Mouse (Mus musculus) thymus, adult 2 months (tissue): ENCODE results near the gene Sec31a. TPM values are rescaled to one million over a fixed set of nuclear protein-coding genes. Genes with fewer than 3 reads are reported as not detected.

Experiments
- DNase-seq: peaks from one replicate; pipeline ENCODE4 v3.0.0; 2021
- H3K27ac ChIP-seq: fragments of 200-500 bp; 2 replicates; pipeline ENCODE4 v1.5.1; 2012; ENCODE audit warnings: low read length, control low read depth; ENCODE audit not compliant: control insufficient read depth, insufficient read depth
- H3K27me3 ChIP-seq: fragments of 200-500 bp; 2 replicates; pipeline ENCODE4 v1.6.1; 2012; ENCODE audit warnings: mild to moderate bottlenecking, low read length, moderate library complexity, mixed read lengths; ENCODE audit not compliant: control insufficient read depth, insufficient read depth
- H3K36me3 ChIP-seq: fragments of 200-500 bp; 2 replicates; pipeline ENCODE4 v1.6.1; 2012; ENCODE audit warnings: mild to moderate bottlenecking, low read length, moderate library complexity; ENCODE audit not compliant: control insufficient read depth, insufficient read depth
- H3K4me1 ChIP-seq: fragments of 200-500 bp; replicated peaks from 2 replicates; pipeline ENCODE4 v1.6.1; 2012; ENCODE audit warnings: low read length; ENCODE audit not compliant: control insufficient read depth, insufficient read depth
- H3K4me3 ChIP-seq: fragments of 200-500 bp; 2 replicates; pipeline ENCODE4 v1.5.1; 2012; ENCODE audit warnings: mild to moderate bottlenecking, low read length, control low read depth, moderate library complexity; ENCODE audit not compliant: control insufficient read depth, insufficient read depth
- CTCF ChIP-seq: fragments of 200-500 bp; IDR thresholded peaks from 2 replicates; pipeline ENCODE4 v1.5.1; 2012; ENCODE audit warnings: mild to moderate bottlenecking, control low read depth, low read length, moderate library complexity, borderline replicate concordance; ENCODE audit not compliant: control insufficient read depth, poor library complexity, insufficient read depth; ENCODE audit errors: extremely low read depth
- POLR2A ChIP-seq: fragments of 200-500 bp; IDR thresholded peaks from 2 replicates; pipeline ENCODE4 v1.6.1; 2012; ENCODE audit warnings: mild to moderate bottlenecking, low read length, control low read depth, moderate library complexity; ENCODE audit not compliant: control insufficient read depth, poor library complexity, insufficient read depth; ENCODE audit errors: extremely low read depth
- WGBS: fragments of 180-500 bp; shearing (Covaris S2); methylation state at CpG from one replicate; pipeline ENCODE4 v1.1.7; 2018; 5-methylcytosine and 5-hydroxymethylcytosine counted together
- polyA plus RNA-seq: library from polyadenylated mRNA; depleted of rRNA; stranded (reverse); fragments of >200 nt; gene quantifications from 2 replicates; pipeline ENCODE4 v1.2.3, GENCODE M21; 2012

The Sec31a gene
- polyA plus RNA-seq, 1 experiment: 222 TPM

DNA sequence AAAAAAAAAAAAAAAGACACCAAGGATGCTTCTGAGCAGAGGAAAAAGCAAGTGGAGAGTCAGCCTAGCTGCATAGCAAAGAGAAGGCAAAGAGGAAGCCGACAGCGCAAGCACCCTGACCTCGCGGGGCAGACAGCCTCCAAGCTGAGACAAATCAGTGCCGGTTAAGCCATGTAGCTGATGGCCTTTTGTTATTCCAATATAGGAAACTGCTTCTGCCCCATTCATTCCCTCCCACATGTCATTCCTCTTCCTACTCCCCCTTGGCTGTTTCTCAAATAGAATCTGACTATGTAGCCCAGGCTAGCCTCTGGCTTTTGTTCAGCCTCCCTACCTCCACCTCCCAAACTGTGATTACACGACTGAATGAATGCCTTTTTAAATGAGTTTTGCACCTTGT is 81.3 kb downstream of the Sec31a start:
- no peak for TF ChIP-seq CTCF
- DNase-seq: no peak
- 79% methylated on average over 6 of the region's 6 CpGs for WGBS
- H3K27me3 ChIP-seq: no peaks in the 10 kb centered on the region; the same call in 1 of the 2 replicates
- no peaks in the 10 kb centered on the region for H3K36me3 ChIP-seq
- no peak overlapping the region for H3K27ac ChIP-seq
- H3K4me3 ChIP-seq: no peak overlapping the region
- H3K4me1 ChIP-seq: no peaks in the 10 kb centered on the region

DNA sequence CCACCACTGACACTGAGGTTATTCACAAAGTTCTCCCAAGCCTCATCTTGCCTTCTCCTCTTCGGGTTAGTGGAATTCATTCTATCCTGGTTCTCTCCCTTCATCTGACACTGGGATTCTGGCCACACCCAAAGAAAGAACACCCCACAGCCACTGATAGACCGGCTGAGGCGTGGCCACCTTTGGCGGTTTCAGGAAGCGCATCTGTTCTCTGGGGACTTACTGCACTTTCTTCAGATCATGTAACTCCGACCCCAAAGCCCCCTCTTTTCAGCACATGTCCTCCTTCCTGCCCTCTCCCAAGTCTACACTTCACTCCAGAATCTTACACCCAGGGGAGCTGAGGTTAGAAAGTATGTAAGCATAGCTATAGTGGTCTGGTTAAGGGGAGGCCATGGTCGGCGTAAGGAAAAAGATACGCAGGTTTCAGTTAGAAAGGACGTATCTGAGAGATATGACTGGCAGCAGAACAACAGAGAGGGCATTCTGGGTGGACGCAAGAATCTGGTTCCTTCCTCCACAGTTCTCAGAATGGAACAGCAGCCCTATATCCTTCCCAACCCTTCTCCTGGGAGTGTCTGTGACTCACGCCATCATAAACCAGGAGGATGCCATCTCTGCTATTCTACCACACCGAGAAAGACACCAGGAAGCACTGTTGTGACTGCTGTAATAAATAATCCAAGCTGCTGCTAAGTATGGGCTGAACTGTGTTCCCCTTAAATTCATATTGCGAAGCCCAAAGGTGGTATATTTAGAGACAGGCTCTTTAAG is 82.2 kb downstream of the Sec31a start:
- no peak for TF ChIP-seq POLR2A
- no peak for TF ChIP-seq CTCF
- H3K4me3 ChIP-seq: no peak overlapping the region
- no peaks in the 10 kb centered on the region for H3K4me1 ChIP-seq
- DNase-seq: peak; percentile 43
- no peak overlapping the region for H3K27ac ChIP-seq
- H3K27me3 ChIP-seq: no peaks in the 10 kb centered on the region; the same call in 1 of the 2 replicates
- H3K36me3 ChIP-seq: no peaks in the 10 kb centered on the region
- 80% methylated on average over 14 of the region's 14 CpGs for WGBS

DNA sequence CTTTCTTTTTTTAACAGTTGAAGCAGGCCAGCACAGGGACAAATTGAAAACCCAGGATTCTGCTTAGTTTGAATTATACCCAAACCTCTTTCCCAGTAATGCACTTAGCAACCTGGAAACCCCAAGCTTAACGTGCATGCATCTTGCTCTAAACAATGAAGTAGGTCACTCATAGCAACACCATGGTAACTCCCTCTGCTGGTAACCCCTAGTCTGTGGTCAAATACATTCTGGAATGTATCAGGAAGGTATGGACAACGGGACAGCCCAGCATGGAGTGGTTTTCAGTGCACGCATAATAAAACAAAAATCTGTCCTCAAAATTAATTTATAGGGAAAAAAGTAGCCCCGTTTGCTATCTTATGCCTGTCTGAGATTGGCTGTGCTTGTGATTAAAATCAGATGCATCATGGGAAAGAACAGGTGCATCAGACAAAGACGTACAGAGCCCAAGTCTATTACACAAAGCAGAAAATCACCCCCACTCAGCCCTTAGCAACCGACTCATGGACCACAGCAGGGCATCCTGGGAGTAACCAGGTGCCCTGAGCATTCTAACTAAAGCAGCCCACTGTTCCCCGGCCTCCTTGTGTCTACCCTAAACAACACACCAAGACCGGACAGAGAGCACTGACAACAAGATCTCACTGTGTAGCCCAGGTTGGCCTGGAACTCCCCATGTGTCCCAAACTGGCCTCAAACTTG is 83.6 kb downstream of the Sec31a start:
- TF ChIP-seq CTCF: no peak
- no peak for TF ChIP-seq POLR2A
- Histone ChIP-seq H3K4me3 (no peak overlapping the region), H3K36me3 (no peaks in the 10 kb centered on the region), H3K4me1 (no peaks in the 10 kb centered on the region), H3K27ac (no peak overlapping the region), H3K27me3 (no peaks in the 10 kb centered on the region; the same call in 1 of the 2 replicates)
- 86% methylated on average over 8 of the region's 8 CpGs for WGBS
- DNase-seq: no peak

DNA sequence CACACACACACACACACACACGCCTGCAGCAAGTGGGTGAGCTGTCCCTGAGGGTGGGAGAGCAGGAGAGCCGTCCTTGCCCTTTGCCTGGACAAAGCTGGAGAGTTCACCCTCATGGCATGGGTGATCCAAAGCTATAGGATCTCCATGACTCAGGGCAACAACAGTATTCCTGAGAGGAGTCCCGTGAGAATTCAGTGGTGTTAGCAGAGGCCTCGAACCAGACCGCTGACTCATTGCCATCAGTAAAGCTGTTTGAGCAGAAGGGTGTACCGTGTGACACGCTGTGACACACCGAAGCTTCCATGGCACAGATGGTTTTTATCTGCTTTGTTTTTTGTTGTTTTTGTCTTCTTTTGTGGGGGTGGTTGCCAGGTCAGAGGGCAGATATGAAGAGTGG is 84.4 kb downstream of the Sec31a start:
- Histone ChIP-seq H3K27me3 (no peaks in the 10 kb centered on the region; the same call in 1 of the 2 replicates), H3K4me1 (no peaks in the 10 kb centered on the region), H3K27ac (no peak overlapping the region), H3K36me3 (no peaks in the 10 kb centered on the region), H3K4me3 (no peak overlapping the region)
- DNase-seq: no peak
- TF ChIP-seq POLR2A: no peak
- TF ChIP-seq CTCF: no peak
- 88% methylated on average over 8 of the region's 8 CpGs for WGBS

DNA sequence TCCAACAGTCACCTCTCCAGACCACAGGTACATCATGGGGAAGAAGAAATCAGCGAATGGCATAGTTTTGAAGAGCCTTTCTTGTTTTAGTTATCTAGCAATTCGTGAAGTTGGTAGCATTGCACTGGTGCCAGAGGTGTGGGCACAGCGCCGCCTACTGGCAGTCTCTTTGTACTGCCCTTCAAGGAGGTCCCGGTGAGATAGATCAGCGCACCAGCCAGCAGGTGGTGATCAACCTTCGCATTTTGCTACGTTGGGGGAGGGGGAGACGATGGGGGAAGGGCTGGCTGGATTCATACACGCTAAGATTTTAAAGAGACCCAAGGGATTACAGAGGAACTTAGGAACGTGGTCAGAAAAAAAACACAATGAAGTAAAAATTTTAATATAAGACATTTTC is 94.0 kb downstream of the Sec31a start:
- 2% methylated on average over 11 of the region's 11 CpGs for WGBS
- TF ChIP-seq CTCF: peak; percentile 96
- no peak for TF ChIP-seq POLR2A
- peak; percentile 75 for DNase-seq
- Histone ChIP-seq H3K27me3 (no peaks in the 10 kb centered on the region), H3K36me3 (no peaks in the 10 kb centered on the region), H3K27ac (no peak overlapping the region), H3K4me3 (no peak overlapping the region), H3K4me1 (no peaks in the 10 kb centered on the region)

DNA sequence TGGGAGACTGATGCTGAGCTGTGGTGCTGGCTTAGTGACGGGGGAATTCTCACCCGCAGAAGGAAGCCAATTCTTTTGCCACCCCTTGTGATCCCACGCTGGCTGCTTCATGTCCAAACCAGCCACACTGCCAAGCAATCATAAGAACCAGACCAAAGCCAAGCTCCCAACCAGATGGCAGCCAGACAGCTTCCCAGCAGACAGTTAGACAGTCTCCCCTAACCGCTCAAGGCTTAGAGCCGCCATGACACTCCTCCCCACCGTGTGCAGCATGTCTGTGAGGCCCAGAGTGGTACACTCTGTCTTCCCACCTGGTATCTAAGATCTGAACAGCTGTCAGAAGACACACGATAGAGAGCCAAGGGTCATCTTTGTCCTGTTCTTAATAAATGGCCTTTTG is 98.2 kb downstream of the Sec31a start:
- no peaks in the 10 kb centered on the region for H3K27me3 ChIP-seq
- H3K4me1 ChIP-seq: no peaks in the 10 kb centered on the region
- 90% methylated on average over 7 of the region's 7 CpGs for WGBS
- TF ChIP-seq CTCF: no peak
- no peak for TF ChIP-seq POLR2A
- no peak overlapping the region for H3K27ac ChIP-seq
- H3K36me3 ChIP-seq: no peaks in the 10 kb centered on the region
- no peak overlapping the region for H3K4me3 ChIP-seq
- no peak for DNase-seq

DNA sequence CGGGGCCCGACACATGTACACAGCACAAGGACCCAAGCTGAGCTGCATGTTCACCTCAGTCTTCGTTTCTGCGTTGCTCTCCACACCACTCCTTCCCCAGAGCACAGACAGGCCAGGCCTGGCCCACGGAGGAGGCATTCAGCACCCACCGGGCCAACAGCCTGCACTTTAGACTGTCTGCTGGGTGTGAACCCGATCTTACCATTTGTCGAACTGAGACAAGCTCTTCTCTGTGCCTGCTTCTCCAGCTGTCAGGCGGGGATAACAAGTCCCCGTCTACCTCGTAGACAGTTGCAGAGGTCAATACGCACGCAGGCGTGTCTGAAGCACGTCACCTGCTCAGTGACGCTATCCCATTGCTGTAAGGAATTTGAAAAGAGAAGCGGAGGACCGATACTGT is 99.0 kb downstream of the Sec31a start:
- no peaks in the 10 kb centered on the region for H3K4me1 ChIP-seq
- no peak overlapping the region for H3K4me3 ChIP-seq
- TF ChIP-seq CTCF: no peak
- TF ChIP-seq POLR2A: no peak
- no peak for DNase-seq
- H3K36me3 ChIP-seq: no peaks in the 10 kb centered on the region
- H3K27ac ChIP-seq: no peak overlapping the region
- 95% methylated on average over 18 of the region's 18 CpGs for WGBS
- no peaks in the 10 kb centered on the region for H3K27me3 ChIP-seq
